Mouse (Mus musculus) kidney, adult 2 months (tissue): ENCODE data around the gene Zfp580.

Experiments used
- CTCF ChIP-seq: fragments of 200-500 bp; conservative IDR thresholded peaks from 2 replicates; pipeline ENCODE4 v1.5.1; 2011; ENCODE audit warnings: low read depth, mild to moderate bottlenecking, control low read depth, low read length, moderate library complexity, mixed read lengths; ENCODE audit not compliant: insufficient read depth, insufficient read length
- POLR2A ChIP-seq: fragments of 200-500 bp; IDR thresholded peaks from one replicate; pipeline ENCODE4 v1.6.1; 2011; ENCODE audit warnings: low read depth, low read length, control low read depth

DNA sequence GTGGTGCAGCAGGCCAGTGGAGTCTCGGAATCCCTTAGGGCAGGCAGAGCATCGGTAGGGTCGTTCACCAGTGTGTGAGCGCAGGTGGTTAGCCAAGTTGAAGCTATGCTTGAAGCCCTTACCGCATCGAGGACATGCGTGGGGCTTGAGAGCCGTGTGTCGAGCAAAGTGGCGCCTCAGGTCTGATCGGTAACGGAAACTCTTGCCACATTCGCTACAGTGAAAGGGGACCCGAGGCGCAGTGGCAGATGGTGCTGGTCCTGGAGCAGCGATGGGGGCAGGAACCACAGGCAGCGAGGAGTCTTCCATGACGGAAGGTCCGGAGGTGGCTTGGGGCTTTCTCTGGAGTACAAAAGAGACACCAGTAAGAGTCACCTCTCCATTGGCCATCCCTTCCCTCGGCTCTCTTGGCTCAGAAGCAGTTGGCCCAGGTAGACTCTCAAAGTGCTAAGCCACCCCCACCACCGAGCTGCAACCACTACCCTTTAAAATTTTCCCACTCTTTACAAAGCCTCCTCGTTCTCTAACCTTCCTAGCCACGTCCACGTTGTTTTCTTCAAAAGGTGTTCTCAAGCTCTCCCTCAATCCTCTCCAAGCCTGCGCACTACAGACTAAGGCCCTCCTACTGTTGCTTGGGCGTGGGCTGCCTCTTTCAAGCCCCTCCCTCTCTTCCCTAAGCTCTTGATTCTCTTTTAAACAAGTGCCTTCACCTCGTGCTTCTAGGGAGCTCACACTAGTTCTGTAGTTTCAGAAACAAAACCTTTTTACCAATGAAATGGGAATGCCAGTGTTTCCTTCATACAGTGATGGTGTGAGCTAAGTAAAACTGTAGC is 38.4 kb upstream of the Zfp580 start:
- TF ChIP-seq CTCF (no peak), POLR2A (no peak)
